21 mouse cellular contexts compared by ENCODE assay signal in genomic region chr7:29385791-29386190, GRCm38 (mm10).
DNase-seq lines count a peak whose midpoint lies in the region; ATAC-seq lines count a peak whose summit lies in the region.
"Had no signal": no experiment of that assay in that cellular context is flagged by ENCODE, and none has a peak within 500 bp of the region (broad histone marks: within the 10 kb centered on the region; RNA-seq: fewer than 3 reads in every experiment).

No protein-coding gene starts in this region.

- no peak overlapping the region for H3K4me3 ChIP-seq in hindbrain, embryonic 14.5 days (replicated peaks; ENCODE audit: low read length)
- no peak overlapping the region for H3K4me3 ChIP-seq in hindbrain, embryonic 12.5 days
- no peak overlapping the region for H3K4me3 ChIP-seq in midbrain, embryonic 11.5 days (ENCODE audit: low read depth, low read length)
- no peak overlapping the region for H3K4me3 ChIP-seq in midbrain, embryonic 16.5 days (ENCODE audit: low read depth, low read length)
- H3K4me3 ChIP-seq: forebrain, embryonic 10.5 days; forebrain, embryonic 13.5 days; heart, embryonic 12.5 days; heart, embryonic 15.5 days; hindbrain, embryonic 10.5 days; hindbrain, embryonic 15.5 days had no signal

- 0 out of 2 replicates have a peak overlapping the region, but pooled peaks have one; percentile 11 for H3K9ac ChIP-seq in hindbrain, embryonic 14.5 days
- no peak overlapping the region for H3K9ac ChIP-seq in hindbrain, embryonic 12.5 days
- H3K9ac ChIP-seq in midbrain, embryonic 11.5 days (ENCODE audit: low read length), result 0 out of 2 replicates have a peak overlapping the region, but pooled peaks have one; percentile 16
- no peak overlapping the region for H3K9ac ChIP-seq in midbrain, embryonic 16.5 days (ENCODE audit: low read depth, low read length)
- H3K9ac ChIP-seq: forebrain, embryonic 13.5 days; heart, embryonic 12.5 days; heart, embryonic 15.5 days; hindbrain, embryonic 15.5 days had no signal

- WGBS in hindbrain, embryonic 14.5 days, result 88% methylated on average over 10 of the region's 10 CpGs
- WGBS in hindbrain, embryonic 12.5 days, result 93% methylated on average over 10 of the region's 10 CpGs
- WGBS in midbrain, embryonic 11.5 days, result 92% methylated on average over 10 of the region's 10 CpGs
- WGBS in midbrain, embryonic 16.5 days, result 85% methylated on average over 10 of the region's 10 CpGs

- DNase-seq in cerebellum, postnatal 14 days, result peak; percentile 57 to 59
- DNase-seq in cerebellum, adult 11 months, result no peak
- no peak for DNase-seq in hindbrain, embryonic 14.5 days (ENCODE audit: low spot score)
- no peak for DNase-seq in midbrain, embryonic 11.5 days (ENCODE audit: low spot score, missing footprints)
- DNase-seq: adrenal gland, adult 2 months; adrenal gland, postnatal 14 days; gastrocnemius, postnatal 10 days; gastrocnemius, postnatal 36 days; heart, postnatal 10 days; heart, postnatal 36 days had no signal

- H3K27ac ChIP-seq in hindbrain, embryonic 14.5 days, result no peak overlapping the region
- H3K27ac ChIP-seq in hindbrain, embryonic 12.5 days, result no peak overlapping the region
- H3K27ac ChIP-seq in midbrain, embryonic 11.5 days (ENCODE audit: low read depth, low read length), result no peak overlapping the region
- H3K27ac ChIP-seq in midbrain, embryonic 16.5 days (ENCODE audit: low read length), result no peak overlapping the region
- H3K27ac ChIP-seq: forebrain, embryonic 10.5 days; forebrain, embryonic 13.5 days; heart, embryonic 15.5 days; hindbrain, embryonic 10.5 days; hindbrain, embryonic 15.5 days had no signal

- H3K9me3 ChIP-seq in hindbrain, embryonic 14.5 days (ENCODE audit: control insufficient read depth, low read length), result no peaks in the 10 kb centered on the region
- no peaks in the 10 kb centered on the region for H3K9me3 ChIP-seq in hindbrain, embryonic 12.5 days (replicated peaks)
- H3K9me3 ChIP-seq in midbrain, embryonic 11.5 days (ENCODE audit: control insufficient read depth, low read length), result no peaks in the 10 kb centered on the region
- no peaks in the 10 kb centered on the region for H3K9me3 ChIP-seq in midbrain, embryonic 16.5 days (replicated peaks; ENCODE audit: control insufficient read depth, low read length, poor library complexity, severe bottlenecking)
- H3K9me3 ChIP-seq: forebrain, embryonic 10.5 days; forebrain, embryonic 13.5 days; heart, embryonic 12.5 days; heart, embryonic 15.5 days; hindbrain, embryonic 10.5 days; hindbrain, embryonic 15.5 days had no signal

- H3K4me2 ChIP-seq in hindbrain, embryonic 14.5 days (replicated peaks), result no peak overlapping the region
- no peak overlapping the region for H3K4me2 ChIP-seq in hindbrain, embryonic 12.5 days (replicated peaks)
- H3K4me2 ChIP-seq in midbrain, embryonic 11.5 days, result no peak overlapping the region
- H3K4me2 ChIP-seq in midbrain, embryonic 16.5 days (ENCODE audit: low read length), result no peak overlapping the region
- H3K4me2 ChIP-seq: forebrain, embryonic 13.5 days; heart, embryonic 12.5 days; heart, embryonic 15.5 days; hindbrain, embryonic 15.5 days had no signal

- ATAC-seq in hindbrain, embryonic 14.5 days (ENCODE audit: low FRiP score), result no peak
- ATAC-seq in hindbrain, embryonic 12.5 days (ENCODE audit: low FRiP score), result no peak
- ATAC-seq in midbrain, embryonic 11.5 days (ENCODE audit: low FRiP score), result no peak
- no peak for ATAC-seq in midbrain, embryonic 16.5 days
- ATAC-seq: CD4-positive, CD25-positive, alpha-beta regulatory T cell, adult 4 months; forebrain, embryonic 13.5 days; forebrain, embryonic 16.5 days; intestine, postnatal 0 days had no signal

- no peaks in the 10 kb centered on the region for H3K4me1 ChIP-seq in hindbrain, embryonic 14.5 days (replicated peaks; ENCODE audit: control insufficient read depth, insufficient read depth, low read length)
- 0 out of 2 replicates have a peak, but pooled peaks cover 2% of the 10 kb centered on the region for H3K4me1 ChIP-seq in hindbrain, embryonic 12.5 days
- H3K4me1 ChIP-seq in midbrain, embryonic 11.5 days (ENCODE audit: control insufficient read depth, insufficient read depth, low read length), result no peaks in the 10 kb centered on the region
- no peaks in the 10 kb centered on the region for H3K4me1 ChIP-seq in midbrain, embryonic 16.5 days (ENCODE audit: control insufficient read depth, insufficient read depth, low read length)
- H3K4me1 ChIP-seq: forebrain, embryonic 13.5 days; heart, embryonic 12.5 days had no signal

- no peaks in the 10 kb centered on the region for H3K27me3 ChIP-seq in hindbrain, embryonic 14.5 days (ENCODE audit: control insufficient read depth, insufficient read depth, low read length)
- H3K27me3 ChIP-seq in hindbrain, embryonic 12.5 days, result no peaks in the 10 kb centered on the region
- H3K27me3 ChIP-seq in midbrain, embryonic 11.5 days (ENCODE audit: control insufficient read depth, insufficient read depth, low read length), result no peaks in the 10 kb centered on the region
- H3K27me3 ChIP-seq in midbrain, embryonic 16.5 days (ENCODE audit: control insufficient read depth, insufficient read depth, low read depth, low read length), result no peaks in the 10 kb centered on the region
- H3K27me3 ChIP-seq: forebrain, embryonic 13.5 days; hindbrain, embryonic 15.5 days had no signal

- peaks cover 55% of the 10 kb centered on the region for H3K36me3 ChIP-seq in hindbrain, embryonic 14.5 days (replicated peaks; ENCODE audit: control insufficient read depth, insufficient read depth)
- peaks cover 40% of the 10 kb centered on the region for H3K36me3 ChIP-seq in hindbrain, embryonic 12.5 days
- H3K36me3 ChIP-seq in midbrain, embryonic 11.5 days (ENCODE audit: control insufficient read depth, insufficient read depth, low read length), result no peaks in the 10 kb centered on the region; the same call in 1 of the 2 replicates
- H3K36me3 ChIP-seq in midbrain, embryonic 16.5 days (ENCODE audit: control insufficient read depth, insufficient read depth, low read length), result peaks cover 19% of the 10 kb centered on the region
- H3K36me3 ChIP-seq: heart, embryonic 12.5 days; heart, embryonic 15.5 days had no signal

Comparison
In these comparisons a context has a peak if more than half of its experiments do, and no peak if none do; other contexts are left out.
1. DNase-seq: peak in cerebellum, postnatal 14 days (2 of 2); none in cerebellum, adult 11 months (single experiment), hindbrain, embryonic 14.5 days (single experiment) and midbrain, embryonic 11.5 days (single experiment).
2. H3K9ac ChIP-seq: peak in hindbrain, embryonic 14.5 days (single experiment) and midbrain, embryonic 11.5 days (single experiment); none in hindbrain, embryonic 12.5 days (single experiment) and midbrain, embryonic 16.5 days (single experiment).